Mouse (Mus musculus) hindbrain, embryonic 10.5 days (tissue): ENCODE data around the gene Disc1. TPM values are rescaled to one million over a fixed set of nuclear protein-coding genes. Genes with fewer than 3 reads are reported as not detected.

ENCODE experiments used
- DNase-seq: peaks from one replicate; pipeline ENCODE4 v3.0.0-alpha.2; 2017; ENCODE audit warnings: low spot score
- H3K27ac ChIP-seq: fragments of 300-500 bp; sonication (generic); 2 replicates; pipeline ENCODE4 v1.5.1; 2016; ENCODE audit warnings: mild to moderate bottlenecking, moderate library complexity
- H3K27me3 ChIP-seq: fragments of 300-500 bp; sonication (generic); 2 replicates; pipeline ENCODE4 v1.6.1; 2016; ENCODE audit warnings: mild to moderate bottlenecking; ENCODE audit not compliant: poor library complexity, insufficient read depth, severe bottlenecking
- H3K36me3 ChIP-seq: fragments of 300-500 bp; sonication (generic); 2 replicates; pipeline ENCODE4 v1.6.1; 2016; ENCODE audit warnings: mild to moderate bottlenecking, moderate library complexity
- H3K4me1 ChIP-seq: fragments of 300-500 bp; sonication (generic); replicated peaks from 2 replicates; pipeline ENCODE4 v1.6.1; 2016; ENCODE audit warnings: mild to moderate bottlenecking
- H3K4me3 ChIP-seq: fragments of 300-500 bp; sonication (generic); 2 replicates; pipeline ENCODE4 v1.5.1; 2016; ENCODE audit warnings: mild to moderate bottlenecking, moderate library complexity
- H3K9me3 ChIP-seq: fragments of 300-500 bp; sonication (generic); 2 replicates; pipeline ENCODE4 v1.6.1; 2016; ENCODE audit warnings: mild to moderate bottlenecking, moderate library complexity
- WGBS: fragments of 180-500 bp; shearing (Covaris S2); methylation state at CpG from one replicate; pipeline ENCODE4 v1.1.7; 2016; 5-methylcytosine and 5-hydroxymethylcytosine counted together
- polyA plus RNA-seq: library from polyadenylated mRNA; unstranded; fragments of >200 nt; fragmentation: Nextera tagmentation; extraction: Ambion mirVana; gene quantifications from 2 replicates; pipeline ENCODE4 v1.2.1, GENCODE M21; 2016

The Disc1 gene
- polyA plus RNA-seq, 1 experiment from 2014 or later: 2.1 TPM

- DNase-seq: no peak
- 83% methylated on average over 20 of the region's 20 CpGs for WGBS
- no peak overlapping the region for H3K4me3 ChIP-seq
- peaks cover 32% of the 10 kb centered on the region for H3K4me1 ChIP-seq
- no peak overlapping the region for H3K27ac ChIP-seq
- no peaks in the 10 kb centered on the region for H3K36me3 ChIP-seq
- no peaks in the 10 kb centered on the region for H3K9me3 ChIP-seq
- peaks cover 10% of the 10 kb centered on the region; the same call in 1 of the 2 replicates for H3K27me3 ChIP-seq
Observed at GRCm38 (mm10) chr8:125156863-125157640, 103.1 kb downstream of the Disc1 start.

- H3K36me3 ChIP-seq: no peaks in the 10 kb centered on the region
- DNase-seq: no peak
- 78% methylated on average over 5 of the region's 5 CpGs for WGBS
Observed at GRCm38 (mm10) chr8:125157641-125158005, 103.6 kb downstream of the Disc1 start.

GRCm38 (mm10) chr8:125159387-125159786 is 105.4 kb downstream of the Disc1 start:
- 37% methylated on average over 12 of the region's 12 CpGs for WGBS
- DNase-seq: no peak

More at GRCm38 (mm10) chr8:125157641-125158005, 103.6 kb downstream of the Disc1 start:
- Histone ChIP-seq H3K4me3 (no peak overlapping the region), H3K4me1 (peaks cover 36% of the 10 kb centered on the region), H3K27ac (peak overlapping the region; percentile 25; the same call in 1 of the 2 replicates), H3K27me3 (peaks cover 10% of the 10 kb centered on the region; the same call in 1 of the 2 replicates), H3K9me3 (no peaks in the 10 kb centered on the region)

GRCm38 (mm10) chr8:125163491-125163890 is 109.5 kb downstream of the Disc1 start:
- Histone ChIP-seq H3K4me3 (no peak overlapping the region), H3K27me3 (peaks cover 10% of the 10 kb centered on the region), H3K4me1 (peaks cover 23% of the 10 kb centered on the region), H3K36me3 (no peaks in the 10 kb centered on the region), H3K9me3 (no peaks in the 10 kb centered on the region), H3K27ac (no peak overlapping the region)
- DNase-seq: no peak
- 88% methylated on average over 10 of the region's 10 CpGs for WGBS

More at GRCm38 (mm10) chr8:125159387-125159786, 105.4 kb downstream of the Disc1 start:
- Histone ChIP-seq H3K9me3 (no peaks in the 10 kb centered on the region), H3K4me3 (no peak overlapping the region), H3K36me3 (no peaks in the 10 kb centered on the region), H3K27me3 (peaks cover 10% of the 10 kb centered on the region), H3K27ac (peak overlapping the region; percentile 59; the same call in 1 of the 2 replicates), H3K4me1 (peaks cover 39% of the 10 kb centered on the region)

GRCm38 (mm10) chr8:125163906-125164305 is 109.9 kb downstream of the Disc1 start:
- H3K36me3 ChIP-seq: no peaks in the 10 kb centered on the region
- peaks cover 19% of the 10 kb centered on the region for H3K4me1 ChIP-seq
- H3K27me3 ChIP-seq: peaks cover 10% of the 10 kb centered on the region
- 83% methylated on average over 6 of the region's 6 CpGs for WGBS
- no peak for DNase-seq
- no peak overlapping the region for H3K4me3 ChIP-seq
- no peaks in the 10 kb centered on the region for H3K9me3 ChIP-seq
- H3K27ac ChIP-seq: no peak overlapping the region

- no peak overlapping the region for H3K4me3 ChIP-seq
- peaks cover 4% of the 10 kb centered on the region; the same call in 1 of the 2 replicates for H3K27me3 ChIP-seq
- peak; percentile 37 for DNase-seq
- H3K4me1 ChIP-seq: peaks cover 7% of the 10 kb centered on the region
- H3K36me3 ChIP-seq: no peaks in the 10 kb centered on the region
- WGBS: 67% methylated on average over 11 of the region's 11 CpGs
- H3K27ac ChIP-seq: peak overlapping the region; percentile 47; the same call in 1 of the 2 replicates
- H3K9me3 ChIP-seq: no peaks in the 10 kb centered on the region
Observed at GRCm38 (mm10) chr8:125165505-125166446, 111.8 kb downstream of the Disc1 start.

- DNase-seq: no peak
- peaks cover 7% of the 10 kb centered on the region for H3K4me1 ChIP-seq
- H3K4me3 ChIP-seq: no peak overlapping the region
- H3K36me3 ChIP-seq: no peaks in the 10 kb centered on the region
- WGBS: 81% methylated on average over 6 of the region's 6 CpGs
- H3K27me3 ChIP-seq: no peaks in the 10 kb centered on the region; the same call in 1 of the 2 replicates
- no peaks in the 10 kb centered on the region for H3K9me3 ChIP-seq
- H3K27ac ChIP-seq: 0 out of 2 replicates have a peak overlapping the region, but pooled peaks have one; percentile 47
Observed at GRCm38 (mm10) chr8:125166545-125166944, 112.5 kb downstream of the Disc1 start.

GRCm38 (mm10) chr8:125166988-125167387 is 113.0 kb downstream of the Disc1 start:
- no peak overlapping the region for H3K4me3 ChIP-seq
- WGBS: 62% methylated on average over 9 of the region's 9 CpGs

GRCm38 (mm10) chr8:125169628-125170027 is 115.6 kb downstream of the Disc1 start:
- no peaks in the 10 kb centered on the region for H3K36me3 ChIP-seq
- 42% methylated on average over 3 of the region's 3 CpGs for WGBS
- H3K4me3 ChIP-seq: no peak overlapping the region
- no peaks in the 10 kb centered on the region for H3K9me3 ChIP-seq
- H3K27ac ChIP-seq: no peak overlapping the region
- DNase-seq: no peak
- no peaks in the 10 kb centered on the region for H3K27me3 ChIP-seq
- no peaks in the 10 kb centered on the region for H3K4me1 ChIP-seq

More at GRCm38 (mm10) chr8:125166988-125167387, 113.0 kb downstream of the Disc1 start:
- no peak overlapping the region for H3K27ac ChIP-seq
- H3K36me3 ChIP-seq: no peaks in the 10 kb centered on the region
- no peak for DNase-seq
- peaks cover 7% of the 10 kb centered on the region for H3K4me1 ChIP-seq
- H3K27me3 ChIP-seq: no peaks in the 10 kb centered on the region; the same call in 1 of the 2 replicates
- no peaks in the 10 kb centered on the region for H3K9me3 ChIP-seq

- H3K36me3 ChIP-seq: no peaks in the 10 kb centered on the region
- no peak overlapping the region for H3K27ac ChIP-seq
- no peaks in the 10 kb centered on the region for H3K27me3 ChIP-seq
- no peak overlapping the region for H3K4me3 ChIP-seq
- no peaks in the 10 kb centered on the region for H3K4me1 ChIP-seq
- no peak for DNase-seq
- WGBS: 83% methylated on average over 2 of the region's 2 CpGs
- H3K9me3 ChIP-seq: no peaks in the 10 kb centered on the region
Observed at GRCm38 (mm10) chr8:125171531-125171930, 117.5 kb downstream of the Disc1 start.

GRCm38 (mm10) chr8:125174237-125174636 is 120.2 kb downstream of the Disc1 start:
- DNase-seq: no peak
- H3K27me3 ChIP-seq: no peaks in the 10 kb centered on the region
- H3K4me1 ChIP-seq: peaks cover 4% of the 10 kb centered on the region; the same call in 1 of the 2 replicates
- 89% methylated on average over 7 of the region's 7 CpGs for WGBS
- H3K27ac ChIP-seq: no peak overlapping the region
- no peak overlapping the region for H3K4me3 ChIP-seq
- H3K36me3 ChIP-seq: no peaks in the 10 kb centered on the region
- H3K9me3 ChIP-seq: no peaks in the 10 kb centered on the region

- H3K9me3 ChIP-seq: no peaks in the 10 kb centered on the region
- no peak overlapping the region for H3K4me3 ChIP-seq
- no peak for DNase-seq
- H3K27me3 ChIP-seq: no peaks in the 10 kb centered on the region
- H3K36me3 ChIP-seq: no peaks in the 10 kb centered on the region
- no peak overlapping the region for H3K27ac ChIP-seq
- 81% methylated on average over 4 of the region's 4 CpGs for WGBS
- H3K4me1 ChIP-seq: peaks cover 4% of the 10 kb centered on the region; the same call in 1 of the 2 replicates
Observed at GRCm38 (mm10) chr8:125174851-125175250, 120.9 kb downstream of the Disc1 start.
